Mouse (Mus musculus): ENCODE data around the gene Alox5ap. TPM values are rescaled to one million over a fixed set of nuclear protein-coding genes. Genes with fewer than 3 reads are reported as not detected.
A peak's percentile ranks its signal among the peaks of the same experiment; 100 is the strongest.

The Alox5ap gene
- polyA plus RNA-seq, 1 experiment from 2014 or later, result 4.5 TPM

DNA sequence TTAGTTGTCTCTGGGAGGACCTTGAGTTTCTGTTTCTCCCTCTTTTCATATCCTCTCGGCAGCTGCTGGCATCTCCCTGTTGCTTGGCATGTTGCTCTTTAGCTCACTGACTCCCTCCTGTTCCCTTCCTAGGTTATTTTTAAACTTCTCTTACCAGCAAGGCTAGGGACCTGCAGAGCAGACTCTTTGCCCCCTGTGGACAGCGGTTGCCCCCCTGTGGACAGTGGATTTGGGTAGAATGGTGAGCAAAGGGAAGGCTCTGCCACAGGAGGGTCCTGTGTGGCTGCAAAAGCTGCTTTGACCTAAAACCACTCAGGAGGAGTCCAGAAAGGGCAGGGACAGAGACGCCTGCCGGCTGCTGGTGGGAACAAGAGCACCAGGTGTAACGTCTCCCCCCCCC lies 21.5 kb upstream of the Alox5ap start:
- Histone ChIP-seq H3K27me3 (ENCODE audit: insufficient read depth, poor library complexity, severe bottlenecking) (no peaks in the 10 kb centered on the region), H3K4me3 (no peak overlapping the region), H3K27ac (no peak overlapping the region), H3K9me3 (no peaks in the 10 kb centered on the region), H3K36me3 (0 out of 2 replicates have a peak, but pooled peaks cover 2% of the 10 kb centered on the region), H3K4me1 (peaks cover 33% of the 10 kb centered on the region)
- WGBS, result 40% methylated on average over 5 of the region's 5 CpGs
- no peak for DNase-seq (ENCODE audit: low spot score)

DNA sequence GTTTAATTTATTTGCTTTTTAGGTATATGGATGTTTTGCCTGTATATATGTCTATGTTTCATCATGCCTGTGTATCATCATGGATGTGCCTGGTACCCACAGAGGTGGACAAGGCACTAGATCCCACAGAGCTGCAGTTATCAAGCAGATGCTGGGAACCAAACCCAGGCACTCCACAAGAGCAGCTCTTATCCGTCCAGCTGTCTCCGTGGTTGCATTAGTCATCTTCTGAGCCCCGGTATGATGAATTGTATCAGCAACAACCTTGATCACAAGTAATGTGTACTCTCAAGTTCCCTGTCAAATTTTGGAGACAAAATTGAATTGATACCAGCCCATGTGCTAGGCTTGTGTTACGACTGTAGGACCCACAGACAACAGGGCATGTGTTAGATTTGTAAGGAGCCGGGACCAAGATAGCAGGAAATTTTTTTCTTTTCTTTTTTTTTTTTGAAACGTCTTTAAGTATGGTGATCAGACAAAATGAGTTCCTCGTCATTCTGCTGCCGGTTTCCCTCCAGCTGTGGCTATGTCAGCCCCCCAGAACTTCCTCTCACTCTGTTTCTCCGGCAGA lies 19.1 kb upstream of the Alox5ap start:
- 0 out of 2 replicates have a peak, but pooled peaks cover 2% of the 10 kb centered on the region for H3K36me3 ChIP-seq
- H3K4me1 ChIP-seq, result peaks cover 33% of the 10 kb centered on the region
- 26% methylated on average over 9 of the region's 9 CpGs for WGBS
- peak overlapping the region; percentile 55 for H3K4me3 ChIP-seq
- no peak for DNase-seq (ENCODE audit: low spot score)
- peak overlapping the region; percentile 88 for H3K27ac ChIP-seq
- no peaks in the 10 kb centered on the region for H3K9me3 ChIP-seq
- H3K27me3 ChIP-seq (ENCODE audit: insufficient read depth, poor library complexity, severe bottlenecking), result no peaks in the 10 kb centered on the region

DNA sequence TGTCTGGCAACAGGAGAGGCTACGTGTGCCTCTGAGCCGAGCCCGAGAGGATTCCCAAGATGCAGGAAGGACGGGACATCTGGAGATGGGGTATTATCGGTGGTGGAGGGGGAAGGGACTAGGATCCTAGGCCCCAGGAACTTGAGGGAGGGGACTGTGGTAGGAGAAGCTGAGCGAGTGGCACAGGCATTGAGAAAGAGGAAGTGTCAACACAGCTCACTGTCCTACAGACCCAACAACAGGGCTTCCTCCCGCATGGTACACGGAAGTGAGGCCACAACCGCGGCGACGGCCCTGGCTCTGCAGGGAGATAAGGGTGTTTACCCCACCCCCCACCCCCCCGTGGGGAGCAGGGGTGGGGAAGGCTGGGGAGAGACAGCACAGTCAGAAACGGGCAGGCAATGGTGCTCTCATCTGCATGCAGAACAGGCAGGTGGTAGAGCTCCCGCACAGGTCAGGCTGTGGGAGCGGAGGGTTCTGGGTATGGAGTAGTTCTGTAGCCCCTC lies 18.5 kb upstream of the Alox5ap start:
- peak overlapping the region; percentile 88 for H3K27ac ChIP-seq
- no peaks in the 10 kb centered on the region for H3K27me3 ChIP-seq (ENCODE audit: insufficient read depth, poor library complexity, severe bottlenecking)
- H3K9me3 ChIP-seq, result no peaks in the 10 kb centered on the region
- peak overlapping the region; percentile 55 for H3K4me3 ChIP-seq
- H3K4me1 ChIP-seq, result peaks cover 33% of the 10 kb centered on the region
- 0 out of 2 replicates have a peak, but pooled peaks cover 2% of the 10 kb centered on the region for H3K36me3 ChIP-seq
- WGBS, result 5% methylated on average over 16 of the region's 16 CpGs
- DNase-seq (ENCODE audit: low spot score), result peak; percentile 93

DNA sequence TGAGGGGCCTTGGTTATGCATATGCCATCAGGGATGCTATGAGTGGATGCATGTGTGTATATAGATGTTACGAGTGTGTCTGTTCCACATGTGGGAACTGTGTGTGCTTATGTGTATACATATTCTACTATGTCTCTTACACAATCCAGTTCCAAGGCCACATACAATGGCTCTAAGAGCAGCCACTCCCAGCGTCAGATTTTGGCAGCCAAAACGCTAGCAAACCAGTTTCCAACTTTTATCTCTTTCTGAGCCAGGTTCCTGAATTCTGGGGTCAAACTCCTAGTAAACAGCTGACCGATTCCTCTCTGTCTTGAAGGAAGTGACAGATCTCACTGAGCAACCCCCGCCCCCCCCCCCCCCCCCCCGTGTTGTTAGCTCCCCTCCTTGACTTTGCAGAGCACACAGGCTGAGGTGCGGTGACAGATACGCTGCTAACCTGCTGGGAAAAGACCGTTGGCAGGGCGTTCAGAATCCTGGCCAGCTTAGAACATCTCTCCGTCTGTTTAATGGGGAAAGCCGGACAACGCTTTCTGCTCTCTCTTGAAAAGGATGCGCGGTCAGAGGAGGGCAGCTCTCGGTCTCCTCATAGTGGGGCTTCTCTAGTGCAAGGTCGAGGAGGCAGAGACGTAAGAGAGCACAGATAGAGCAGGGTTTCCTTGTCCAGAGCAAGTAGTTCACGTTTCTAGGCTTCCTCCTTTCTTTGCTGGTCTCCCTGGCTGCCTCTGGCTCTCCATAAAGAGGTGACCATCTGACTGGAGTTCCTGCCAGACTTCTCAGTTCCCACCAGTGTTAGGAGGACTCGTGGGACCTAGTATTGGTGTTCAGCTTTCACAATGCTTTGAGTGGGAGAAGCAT lies 17.3 kb upstream of the Alox5ap start:
- Histone ChIP-seq H3K27me3 (ENCODE audit: insufficient read depth, poor library complexity, severe bottlenecking) (no peaks in the 10 kb centered on the region), H3K36me3 (no peaks in the 10 kb centered on the region), H3K9me3 (no peaks in the 10 kb centered on the region), H3K4me1 (peaks cover 33% of the 10 kb centered on the region), H3K4me3 (peak overlapping the region; percentile 25; the same call in 1 of the 2 replicates), H3K27ac (peak overlapping the region; percentile 88; the same call in 1 of the 2 replicates)
- DNase-seq (ENCODE audit: low spot score), result no peak
- 22% methylated on average over 20 of the region's 20 CpGs for WGBS

DNA sequence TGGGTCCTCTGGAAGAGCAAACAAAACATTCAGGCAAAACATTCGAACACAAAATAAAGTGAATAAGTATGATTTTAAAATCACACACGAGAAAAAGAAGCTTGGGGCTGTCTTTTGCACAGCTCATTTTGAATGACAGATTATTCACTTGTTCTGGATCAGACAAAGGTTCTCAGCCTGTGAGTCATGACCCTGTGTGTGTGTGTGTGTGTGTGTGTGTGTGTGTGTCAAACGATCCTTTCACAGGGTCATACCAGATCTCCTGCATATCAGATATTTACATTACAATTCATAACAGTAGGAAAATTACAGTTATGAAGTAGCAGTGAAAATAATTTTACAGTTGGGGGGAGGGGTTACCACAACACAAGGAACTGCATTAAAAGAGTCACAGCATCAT lies 12.3 kb upstream of the Alox5ap start:
- no peaks in the 10 kb centered on the region for H3K9me3 ChIP-seq
- H3K27ac ChIP-seq, result no peak overlapping the region
- WGBS, result 78% methylated on average over 3 of the region's 3 CpGs
- no peak overlapping the region for H3K4me3 ChIP-seq
- no peak for DNase-seq (ENCODE audit: low spot score)
- peaks cover 7% of the 10 kb centered on the region for H3K4me1 ChIP-seq
- H3K36me3 ChIP-seq, result no peaks in the 10 kb centered on the region
- no peaks in the 10 kb centered on the region for H3K27me3 ChIP-seq (ENCODE audit: insufficient read depth, poor library complexity, severe bottlenecking)

GRCm38 (mm10) chr5:149253491-149253890 lies 11.1 kb upstream of the Alox5ap start:
- Histone ChIP-seq H3K36me3 (no peaks in the 10 kb centered on the region), H3K27me3 (ENCODE audit: insufficient read depth, poor library complexity, severe bottlenecking) (no peaks in the 10 kb centered on the region), H3K4me3 (no peak overlapping the region), H3K4me1 (peaks cover 12% of the 10 kb centered on the region), H3K9me3 (no peaks in the 10 kb centered on the region), H3K27ac (no peak overlapping the region)
- 67% methylated on average over 2 of the region's 2 CpGs for WGBS
- DNase-seq (ENCODE audit: low spot score), result no peak

GRCm38 (mm10) chr5:149255522-149255921 lies 9.0 kb upstream of the Alox5ap start:
- H3K27me3 ChIP-seq (ENCODE audit: insufficient read depth, poor library complexity, severe bottlenecking), result no peaks in the 10 kb centered on the region
- H3K4me1 ChIP-seq, result peaks cover 21% of the 10 kb centered on the region
- H3K36me3 ChIP-seq, result no peaks in the 10 kb centered on the region
- WGBS, result 87% methylated on average over 2 of the region's 2 CpGs
- no peaks in the 10 kb centered on the region for H3K9me3 ChIP-seq
- no peak for DNase-seq (ENCODE audit: low spot score)
- H3K27ac ChIP-seq, result no peak overlapping the region
- no peak overlapping the region for H3K4me3 ChIP-seq

DNA sequence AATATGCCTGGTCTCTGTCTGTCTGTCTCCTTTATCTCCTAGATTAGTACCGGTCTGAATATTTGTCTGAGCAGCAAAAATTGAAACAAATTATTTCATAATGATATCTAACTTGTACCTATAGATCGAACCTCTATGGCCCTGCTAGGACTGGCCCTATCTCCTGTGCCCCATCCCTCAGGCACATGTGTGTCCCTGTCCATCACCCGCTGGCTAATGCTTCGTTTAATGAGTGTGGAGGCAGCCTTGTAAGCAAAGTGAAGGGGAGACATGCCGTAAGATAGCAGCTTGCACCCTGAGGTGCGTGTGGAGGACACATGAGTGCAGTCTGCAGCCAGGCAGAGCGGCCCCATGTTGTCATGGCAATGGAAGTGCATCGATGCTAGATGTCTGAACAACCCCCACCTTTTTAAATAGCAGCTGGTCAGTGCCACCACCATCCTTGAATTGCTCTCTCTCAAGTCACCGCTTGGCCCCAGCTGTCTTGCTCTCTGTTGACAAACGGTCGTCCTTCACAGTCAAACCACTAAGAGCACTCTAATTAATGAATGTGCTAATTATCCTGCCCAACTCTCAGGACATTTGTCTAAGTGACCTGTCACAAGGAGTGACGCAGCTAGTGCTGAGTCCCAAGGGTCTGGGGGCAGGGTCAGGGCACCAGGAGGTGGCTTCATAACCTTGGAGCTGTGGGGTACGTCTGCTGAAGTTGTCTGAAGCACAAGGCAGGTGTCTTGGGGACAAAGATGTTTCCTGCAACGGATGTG lies 6.9 kb upstream of the Alox5ap start:
- DNase-seq (ENCODE audit: low spot score), result no peak
- H3K27ac ChIP-seq, result peak overlapping the region; percentile 56; the same call in 1 of the 2 replicates
- no peak overlapping the region for H3K4me3 ChIP-seq
- no peaks in the 10 kb centered on the region for H3K9me3 ChIP-seq
- no peaks in the 10 kb centered on the region for H3K27me3 ChIP-seq (ENCODE audit: insufficient read depth, poor library complexity, severe bottlenecking)
- H3K4me1 ChIP-seq, result peaks cover 21% of the 10 kb centered on the region
- H3K36me3 ChIP-seq, result no peaks in the 10 kb centered on the region
- 47% methylated on average over 14 of the region's 14 CpGs for WGBS

DNA sequence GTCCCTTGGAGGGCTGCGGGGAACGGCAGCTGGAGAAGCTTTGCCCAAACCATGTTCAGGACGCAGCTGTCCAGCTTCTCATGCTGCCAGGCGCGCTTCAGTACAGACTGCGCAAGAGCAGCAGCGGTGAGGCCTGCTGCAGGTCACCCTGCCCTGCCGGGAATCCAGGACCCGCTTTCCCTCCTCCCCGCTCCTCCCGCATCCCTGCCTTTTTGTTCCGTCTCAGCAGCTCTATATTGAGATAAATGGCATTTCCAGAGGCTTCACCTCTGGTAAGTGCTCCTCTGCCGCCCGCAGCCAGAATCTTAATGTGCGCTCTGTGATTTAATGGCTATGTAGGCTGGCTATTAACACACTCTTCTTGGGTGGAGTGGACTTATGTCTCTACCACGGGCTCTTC lies 5.5 kb upstream of the Alox5ap start:
- Histone ChIP-seq H3K27ac (peak overlapping the region; percentile 47; the same call in 1 of the 2 replicates), H3K4me1 (peaks cover 21% of the 10 kb centered on the region), H3K36me3 (no peaks in the 10 kb centered on the region), H3K27me3 (ENCODE audit: insufficient read depth, poor library complexity, severe bottlenecking) (no peaks in the 10 kb centered on the region), H3K4me3 (no peak overlapping the region), H3K9me3 (no peaks in the 10 kb centered on the region)
- 36% methylated on average over 16 of the region's 16 CpGs for WGBS
- DNase-seq (ENCODE audit: low spot score), result no peak

- no peak for DNase-seq (ENCODE audit: low spot score)
- 69% methylated on average over 7 of the region's 7 CpGs for WGBS
These were observed 3.1 kb upstream of the Alox5ap start for GRCm38 (mm10) chr5:149261449-149261848.

DNA sequence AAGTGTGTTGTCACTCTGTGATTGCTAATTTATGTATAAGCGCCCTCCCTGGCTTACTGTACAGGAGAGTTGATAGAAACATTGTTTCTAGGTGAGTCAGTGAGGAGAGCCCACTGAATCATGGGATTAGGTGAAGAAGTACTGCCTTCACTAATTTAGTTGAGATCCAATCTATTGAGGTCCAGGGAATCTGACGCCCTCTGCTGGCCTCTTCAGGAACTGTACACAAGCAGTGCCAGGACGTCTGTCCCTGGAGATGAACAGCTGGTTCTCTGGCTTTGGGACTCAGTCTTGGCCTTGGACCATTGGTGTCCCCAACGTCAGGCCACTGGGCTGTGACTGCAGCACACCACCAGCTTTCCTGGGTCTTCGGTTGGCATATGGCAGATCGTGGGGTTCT lies 2.7 kb upstream of the Alox5ap start:
- Histone ChIP-seq H3K9me3 (no peaks in the 10 kb centered on the region), H3K36me3 (no peaks in the 10 kb centered on the region), H3K27ac (no peak overlapping the region), H3K27me3 (ENCODE audit: insufficient read depth, poor library complexity, severe bottlenecking) (no peaks in the 10 kb centered on the region), H3K4me3 (no peak overlapping the region), H3K4me1 (peaks cover 27% of the 10 kb centered on the region)
- 57% methylated on average over 6 of the region's 6 CpGs for WGBS
- DNase-seq (ENCODE audit: low spot score), result no peak

More at GRCm38 (mm10) chr5:149261449-149261848, 3.1 kb upstream of the Alox5ap start:
- H3K9me3 ChIP-seq, result no peaks in the 10 kb centered on the region
- no peaks in the 10 kb centered on the region for H3K36me3 ChIP-seq
- H3K27ac ChIP-seq, result no peak overlapping the region
- H3K4me3 ChIP-seq, result no peak overlapping the region
- no peaks in the 10 kb centered on the region for H3K27me3 ChIP-seq (ENCODE audit: insufficient read depth, poor library complexity, severe bottlenecking)
- peaks cover 27% of the 10 kb centered on the region for H3K4me1 ChIP-seq

DNA sequence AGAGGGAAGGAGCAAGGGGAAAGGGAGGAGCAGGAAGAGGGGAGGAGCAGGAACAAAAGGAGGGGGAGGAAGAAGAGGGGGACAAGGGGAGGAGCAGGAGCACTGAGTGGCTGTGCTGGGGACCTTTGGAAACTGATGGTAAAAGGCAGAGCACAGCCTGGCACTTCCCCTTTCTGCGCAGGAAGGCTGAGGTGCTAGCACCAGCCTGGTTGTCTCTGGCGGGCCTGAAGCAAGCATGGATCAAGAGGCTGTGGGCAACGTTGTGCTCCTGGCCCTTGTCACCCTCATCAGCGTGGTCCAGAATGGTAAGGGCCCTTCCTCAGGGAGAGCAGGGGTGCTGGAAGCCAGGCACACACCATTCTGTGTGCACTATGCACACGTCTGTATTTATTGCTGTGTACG lies 312 bp downstream of the Alox5ap start:
- Histone ChIP-seq H3K27ac (0 out of 2 replicates have a peak overlapping the region, but pooled peaks have one; percentile 10), H3K9me3 (no peaks in the 10 kb centered on the region), H3K4me3 (no peak overlapping the region), H3K4me1 (peaks cover 9% of the 10 kb centered on the region; the same call in 1 of the 2 replicates), H3K36me3 (no peaks in the 10 kb centered on the region), H3K27me3 (ENCODE audit: insufficient read depth, poor library complexity, severe bottlenecking) (no peaks in the 10 kb centered on the region; the same call in 1 of the 2 replicates)
- WGBS, result 51% methylated on average over 6 of the region's 6 CpGs
- no peak for DNase-seq (ENCODE audit: low spot score)
